Mouse (Mus musculus): ENCODE data around the gene Prss23. TPM values are rescaled to one million over a fixed set of nuclear protein-coding genes. Genes with fewer than 3 reads are reported as not detected.

The Prss23 gene
- total and polyA plus RNA-seq, 3 experiments = not detected

- Histone ChIP-seq H3K4me3 (ENCODE audit: control insufficient read depth in 1 of 2, insufficient read depth in 1 of 2, low read depth in 2 of 2, low read length in 2 of 2) (no peak overlapping the region), H3K36me3 (ENCODE audit: control insufficient read depth in 1 of 2, insufficient read depth in 2 of 2, low read length in 2 of 2) (no peaks in the 10 kb centered on the region), H3K9me3 (replicated peaks; ENCODE audit: insufficient read depth, low read length) (no peaks in the 10 kb centered on the region), H3K4me1 (ENCODE audit: control insufficient read depth in 1 of 2, insufficient read depth in 2 of 2, low read length in 2 of 2) (no peaks in the 10 kb centered on the region), H3K9ac (ENCODE audit: control insufficient read depth, low read depth, low read length, poor library complexity, severe bottlenecking) (no peak overlapping the region), H3K79me2 (ENCODE audit: control insufficient read depth, insufficient read depth, low read length, poor library complexity) (no peaks in the 10 kb centered on the region), H3K27me3 (ENCODE audit: control insufficient read depth in 1 of 2, insufficient read depth in 2 of 2, low read length in 2 of 2) (no peaks in the 10 kb centered on the region), H3K27ac (ENCODE audit: control insufficient read depth, low read depth, low read length) (no peak overlapping the region)
- TF ChIP-seq POLR2AphosphoS2 (IDR thresholded peaks at IDR 0.05; ENCODE audit: low read length) (no peak), EP300 (IDR thresholded peaks at IDR 0.05; ENCODE audit: low read depth in 1 of 2, low read length in 2 of 2) (no peak), MAZ (IDR thresholded peaks at IDR 0.05; ENCODE audit: low read depth, low read length) (no peak), JUND (IDR thresholded peaks at IDR 0.05; ENCODE audit: low read depth, low read length) (no peak), CHD2 (IDR thresholded peaks at IDR 0.05; ENCODE audit: low read length) (no peak)
- no peak for DNase-seq (ENCODE audit: low read depth, low spot score)
Measured at GRCm38 (mm10) chr7:89562140-89562539, 35.2 kb upstream of the Prss23 start.

- no peak overlapping the region for H3K9ac ChIP-seq (ENCODE audit: control insufficient read depth, low read depth, low read length, poor library complexity, severe bottlenecking)
- no peaks in the 10 kb centered on the region for H3K36me3 ChIP-seq (ENCODE audit: control insufficient read depth in 1 of 2, insufficient read depth in 2 of 2, low read length in 2 of 2)
- no peak overlapping the region for H3K27ac ChIP-seq (ENCODE audit: control insufficient read depth, low read depth, low read length)
- TF ChIP-seq CHD1 (IDR thresholded peaks at IDR 0.05; ENCODE audit: low read depth, low read length) (no peak), ETS1 (IDR thresholded peaks at IDR 0.05; ENCODE audit: low read depth, low read length) (no peak)
- DNase-seq (ENCODE audit: low read depth, low spot score) = no peak
- H3K79me2 ChIP-seq (ENCODE audit: control insufficient read depth, insufficient read depth, low read length, poor library complexity) = no peaks in the 10 kb centered on the region
- no peak overlapping the region for H3K4me3 ChIP-seq (ENCODE audit: control insufficient read depth in 1 of 2, insufficient read depth in 1 of 2, low read depth in 2 of 2, low read length in 2 of 2)
- no peaks in the 10 kb centered on the region for H3K9me3 ChIP-seq (replicated peaks; ENCODE audit: insufficient read depth, low read length)
- no peaks in the 10 kb centered on the region for H3K4me1 ChIP-seq (ENCODE audit: control insufficient read depth in 1 of 2, insufficient read depth in 2 of 2, low read length in 2 of 2)
- H3K27me3 ChIP-seq (ENCODE audit: control insufficient read depth in 1 of 2, insufficient read depth in 2 of 2, low read length in 2 of 2) = no peaks in the 10 kb centered on the region
Measured at GRCm38 (mm10) chr7:89560939-89561338, 34.0 kb upstream of the Prss23 start.

GRCm38 (mm10) chr7:89559633-89560032, 32.6 kb upstream of the Prss23 start:
- TF ChIP-seq ZC3H11A (IDR thresholded peaks at IDR 0.05; ENCODE audit: low read depth, low read length) (no peak), CTCF (IDR thresholded peaks at IDR 0.05 in 2 of 3, conservative IDR thresholded peaks at IDR 0.05 in 1 of 3; ENCODE audit: control insufficient read depth in 1 of 3, insufficient read depth in 1 of 3, low read depth in 2 of 3, low read length in 3 of 3, poor library complexity in 1 of 3, severe bottlenecking in 1 of 3) (no peak), BHLHE40 (IDR thresholded peaks at IDR 0.05; ENCODE audit: borderline replicate concordance, low read depth, low read length) (no peak), UBTF (IDR thresholded peaks at IDR 0.05; ENCODE audit: borderline replicate concordance, insufficient read depth, low read depth, low read length) (no peak), E2F4 (IDR thresholded peaks at IDR 0.05; ENCODE audit: borderline replicate concordance, low read depth, low read length) (no peak), MYB (IDR thresholded peaks at IDR 0.05; ENCODE audit: low read depth, low read length) (no peak), ZKSCAN1 (IDR thresholded peaks at IDR 0.05; ENCODE audit: low read depth, low read length) (no peak), GABPA (IDR thresholded peaks at IDR 0.05; ENCODE audit: low read depth, low read length) (no peak), SIN3A (IDR thresholded peaks at IDR 0.05; ENCODE audit: low read length) (no peak), HCFC1 (IDR thresholded peaks at IDR 0.05; ENCODE audit: low read depth, low read length) (no peak)
- H3K9me3 ChIP-seq (replicated peaks; ENCODE audit: insufficient read depth, low read length) = no peaks in the 10 kb centered on the region
- no peak overlapping the region for H3K4me3 ChIP-seq (ENCODE audit: control insufficient read depth in 1 of 2, insufficient read depth in 1 of 2, low read depth in 2 of 2, low read length in 2 of 2)
- H3K27ac ChIP-seq (ENCODE audit: control insufficient read depth, low read depth, low read length) = no peak overlapping the region
- no peak overlapping the region for H3K9ac ChIP-seq (ENCODE audit: control insufficient read depth, low read depth, low read length, poor library complexity, severe bottlenecking)
- no peaks in the 10 kb centered on the region for H3K36me3 ChIP-seq (ENCODE audit: control insufficient read depth in 1 of 2, insufficient read depth in 2 of 2, low read length in 2 of 2)
- no peaks in the 10 kb centered on the region for H3K79me2 ChIP-seq (ENCODE audit: control insufficient read depth, insufficient read depth, low read length, poor library complexity)
- DNase-seq (ENCODE audit: low read depth, low spot score) = no peak
- H3K4me1 ChIP-seq (ENCODE audit: control insufficient read depth in 1 of 2, insufficient read depth in 2 of 2, low read length in 2 of 2) = no peaks in the 10 kb centered on the region
- H3K27me3 ChIP-seq (ENCODE audit: control insufficient read depth in 1 of 2, insufficient read depth in 2 of 2, low read length in 2 of 2) = no peaks in the 10 kb centered on the region

Measured in MEL (cell line).